Mouse (Mus musculus) limb, embryonic 10.5 days (tissue): ENCODE results near the gene Mrgprg. TPM values are rescaled to one million over a fixed set of nuclear protein-coding genes. Genes with fewer than 3 reads are reported as not detected.
A peak's percentile ranks its signal among the peaks of the same experiment; 100 is the strongest.

Experiments used
- DNase-seq: peaks from one replicate; pipeline ENCODE4 v3.0.0-alpha.2; 2017; ENCODE audit warnings: low spot score
- H3K27ac ChIP-seq: fragments of 300-500 bp; sonication (generic); 2 replicates; pipeline ENCODE4 v1.5.1; 2016; ENCODE audit warnings: mild to moderate bottlenecking
- H3K27me3 ChIP-seq: fragments of 300-500 bp; sonication (generic); 2 replicates; pipeline ENCODE4 v1.6.1; 2016; ENCODE audit warnings: low read depth, mild to moderate bottlenecking; ENCODE audit not compliant: poor library complexity, severe bottlenecking
- H3K36me3 ChIP-seq: fragments of 300-500 bp; sonication (generic); 2 replicates; pipeline ENCODE4 v1.6.1; 2016; ENCODE audit warnings: mild to moderate bottlenecking, moderate library complexity
- H3K4me1 ChIP-seq: fragments of 300-500 bp; sonication (generic); 2 replicates; pipeline ENCODE4 v1.6.1; 2016
- H3K4me3 ChIP-seq: fragments of 300-500 bp; sonication (generic); 2 replicates; pipeline ENCODE4 v1.5.1; 2016; ENCODE audit warnings: mild to moderate bottlenecking, moderate library complexity
- H3K9me3 ChIP-seq: fragments of 300-500 bp; sonication (generic); replicated peaks from 2 replicates; pipeline ENCODE4 v1.6.1; 2016; ENCODE audit warnings: mild to moderate bottlenecking
- WGBS: fragments of 180-500 bp; shearing (Covaris S2); methylation state at CpG from one replicate; pipeline ENCODE4 v1.1.7; 2016; 5-methylcytosine and 5-hydroxymethylcytosine counted together
- polyA plus RNA-seq: library from polyadenylated mRNA; unstranded; fragments of >200 nt; fragmentation: Nextera tagmentation; extraction: Ambion mirVana; gene quantifications from 2 replicates; pipeline ENCODE4 v1.2.1, GENCODE M21; 2016

The Mrgprg gene
- not detected in 2 replicates for polyA plus RNA-seq

GRCm38 (mm10) chr7:143766893-143767292 is at the start of gene Mrgprg:
TSS of gene Mrgprg (minus strand) at chr7:143766993.
- no peaks in the 10 kb centered on the region for H3K4me1 ChIP-seq
- no peaks in the 10 kb centered on the region for H3K9me3 ChIP-seq
- DNase-seq = no peak
- no peak within 1 kb of the TSS for H3K4me3 ChIP-seq
- no peaks in the 10 kb centered on the region for H3K36me3 ChIP-seq
- H3K27me3 ChIP-seq = peaks cover 35% of the 10 kb centered on the region
- 49% methylated on average over 6 of the region's 6 CpGs for WGBS
- no peak within 1 kb of the TSS for H3K27ac ChIP-seq

GRCm38 (mm10) chr7:143808909-143809308 is 42.1 kb upstream of the Mrgprg start:
- no peak overlapping the region for H3K27ac ChIP-seq
- 48% methylated on average over 1 of the region's 1 CpGs for WGBS
- H3K9me3 ChIP-seq = no peaks in the 10 kb centered on the region
- DNase-seq = no peak
- no peak overlapping the region for H3K4me3 ChIP-seq
- H3K4me1 ChIP-seq = no peaks in the 10 kb centered on the region
- peaks cover 94% of the 10 kb centered on the region for H3K36me3 ChIP-seq
- H3K27me3 ChIP-seq = no peaks in the 10 kb centered on the region

GRCm38 (mm10) chr7:143805199-143805624 is 38.4 kb upstream of the Mrgprg start:
- Histone ChIP-seq H3K36me3 (peaks cover 94% of the 10 kb centered on the region), H3K27ac (no peak overlapping the region), H3K4me3 (no peak overlapping the region), H3K9me3 (no peaks in the 10 kb centered on the region), H3K27me3 (no peaks in the 10 kb centered on the region), H3K4me1 (no peaks in the 10 kb centered on the region)
- no peak for DNase-seq
- WGBS = 78% methylated on average over 5 of the region's 5 CpGs

- Histone ChIP-seq H3K36me3 (peaks cover 94% of the 10 kb centered on the region), H3K9me3 (no peaks in the 10 kb centered on the region), H3K27ac (no peak overlapping the region), H3K27me3 (no peaks in the 10 kb centered on the region), H3K4me3 (no peak overlapping the region), H3K4me1 (no peaks in the 10 kb centered on the region)
- 92% methylated on average over 8 of the region's 8 CpGs for WGBS
- DNase-seq = no peak
Measured at GRCm38 (mm10) chr7:143801195-143802065, 34.6 kb upstream of the Mrgprg start.

- Histone ChIP-seq H3K36me3 (peaks cover 94% of the 10 kb centered on the region), H3K4me3 (no peak overlapping the region), H3K27ac (no peak overlapping the region), H3K9me3 (no peaks in the 10 kb centered on the region), H3K27me3 (no peaks in the 10 kb centered on the region), H3K4me1 (no peaks in the 10 kb centered on the region)
- DNase-seq = no peak
- 100% methylated on average over 1 of the region's 1 CpGs for WGBS
Measured at GRCm38 (mm10) chr7:143800770-143801169, 34.0 kb upstream of the Mrgprg start.

- Histone ChIP-seq H3K4me1 (no peaks in the 10 kb centered on the region), H3K27me3 (no peaks in the 10 kb centered on the region), H3K4me3 (no peak overlapping the region), H3K9me3 (no peaks in the 10 kb centered on the region), H3K36me3 (peaks cover 89% of the 10 kb centered on the region), H3K27ac (no peak overlapping the region)
- no peak for DNase-seq
- 89% methylated on average over 4 of the region's 4 CpGs for WGBS
Measured at GRCm38 (mm10) chr7:143798783-143799182, 32.0 kb upstream of the Mrgprg start.

GRCm38 (mm10) chr7:143793121-143793520 is 26.3 kb upstream of the Mrgprg start:
- peak; percentile 44 for DNase-seq
- no peak overlapping the region for H3K27ac ChIP-seq

GRCm38 (mm10) chr7:143792336-143792985 is 25.7 kb upstream of the Mrgprg start:
- Histone ChIP-seq H3K4me1 (no peaks in the 10 kb centered on the region), H3K27ac (no peak overlapping the region), H3K27me3 (no peaks in the 10 kb centered on the region), H3K36me3 (peaks cover 26% of the 10 kb centered on the region), H3K4me3 (no peak overlapping the region), H3K9me3 (no peaks in the 10 kb centered on the region)
- 82% methylated on average over 6 of the region's 6 CpGs for WGBS
- no peak for DNase-seq

More at GRCm38 (mm10) chr7:143793121-143793520, 26.3 kb upstream of the Mrgprg start:
- Histone ChIP-seq H3K4me3 (no peak overlapping the region), H3K9me3 (no peaks in the 10 kb centered on the region), H3K36me3 (peaks cover 33% of the 10 kb centered on the region), H3K4me1 (no peaks in the 10 kb centered on the region), H3K27me3 (no peaks in the 10 kb centered on the region)
- 67% methylated on average over 4 of the region's 4 CpGs for WGBS

- peak within 1 kb of the TSS; percentile 87 for H3K27ac ChIP-seq
- WGBS = 4% methylated on average over 21 of the region's 21 CpGs
- H3K4me1 ChIP-seq = peaks cover 25% of the 10 kb centered on the region
- peak; percentile 76 for DNase-seq
- H3K4me3 ChIP-seq = peak within 1 kb of the TSS; percentile 58
- peaks cover 6% of the 10 kb centered on the region; the same call in 1 of the 2 replicates for H3K27me3 ChIP-seq
- no peaks in the 10 kb centered on the region for H3K9me3 ChIP-seq
- no peaks in the 10 kb centered on the region for H3K36me3 ChIP-seq
Measured at GRCm38 (mm10) chr7:143783996-143784829, 17.4 kb upstream of the Mrgprg start, which contains the start of gene Mrgpre. TSS of gene Mrgpre (minus strand) at chr7:143784500.

GRCm38 (mm10) chr7:143783378-143783995 is 16.7 kb upstream of the Mrgprg start:
- no peaks in the 10 kb centered on the region for H3K9me3 ChIP-seq
- no peaks in the 10 kb centered on the region for H3K36me3 ChIP-seq
- peaks cover 25% of the 10 kb centered on the region for H3K4me1 ChIP-seq
- no peak for DNase-seq
- peak overlapping the region; percentile 58 for H3K4me3 ChIP-seq
- H3K27me3 ChIP-seq = peaks cover 6% of the 10 kb centered on the region; the same call in 1 of the 2 replicates
- peak overlapping the region; percentile 87 for H3K27ac ChIP-seq
- WGBS = 13% methylated on average over 6 of the region's 6 CpGs

- Histone ChIP-seq H3K4me1 (no peaks in the 10 kb centered on the region), H3K27ac (no peak overlapping the region), H3K27me3 (peaks cover 6% of the 10 kb centered on the region; the same call in 1 of the 2 replicates), H3K4me3 (no peak overlapping the region), H3K9me3 (no peaks in the 10 kb centered on the region), H3K36me3 (no peaks in the 10 kb centered on the region)
- 74% methylated on average over 2 of the region's 2 CpGs for WGBS
- no peak for DNase-seq
Measured at GRCm38 (mm10) chr7:143777375-143777774, 10.6 kb upstream of the Mrgprg start.

- WGBS = 26% methylated on average over 3 of the region's 3 CpGs
- no peak overlapping the region for H3K4me3 ChIP-seq
- H3K4me1 ChIP-seq = no peaks in the 10 kb centered on the region
- H3K36me3 ChIP-seq = no peaks in the 10 kb centered on the region
- H3K27ac ChIP-seq = no peak overlapping the region
- no peak for DNase-seq
- H3K9me3 ChIP-seq = no peaks in the 10 kb centered on the region
- H3K27me3 ChIP-seq = peaks cover 6% of the 10 kb centered on the region; the same call in 1 of the 2 replicates
Measured at GRCm38 (mm10) chr7:143776137-143776536, 9.3 kb upstream of the Mrgprg start.
